Mouse (Mus musculus) regulatory T cell (primary cell): ENCODE results near the gene Grin2d.

ENCODE experiments used
- in situ Hi-C: fragments of 300-600 bp; cut with MboI, MseI; formaldehyde crosslinking; loops from one replicate; pipeline ENCODE4 v1.15.1; 2025; ENCODE audit warnings: high pct_unique_total_duplicates

Gene Grin2d

DNA sequence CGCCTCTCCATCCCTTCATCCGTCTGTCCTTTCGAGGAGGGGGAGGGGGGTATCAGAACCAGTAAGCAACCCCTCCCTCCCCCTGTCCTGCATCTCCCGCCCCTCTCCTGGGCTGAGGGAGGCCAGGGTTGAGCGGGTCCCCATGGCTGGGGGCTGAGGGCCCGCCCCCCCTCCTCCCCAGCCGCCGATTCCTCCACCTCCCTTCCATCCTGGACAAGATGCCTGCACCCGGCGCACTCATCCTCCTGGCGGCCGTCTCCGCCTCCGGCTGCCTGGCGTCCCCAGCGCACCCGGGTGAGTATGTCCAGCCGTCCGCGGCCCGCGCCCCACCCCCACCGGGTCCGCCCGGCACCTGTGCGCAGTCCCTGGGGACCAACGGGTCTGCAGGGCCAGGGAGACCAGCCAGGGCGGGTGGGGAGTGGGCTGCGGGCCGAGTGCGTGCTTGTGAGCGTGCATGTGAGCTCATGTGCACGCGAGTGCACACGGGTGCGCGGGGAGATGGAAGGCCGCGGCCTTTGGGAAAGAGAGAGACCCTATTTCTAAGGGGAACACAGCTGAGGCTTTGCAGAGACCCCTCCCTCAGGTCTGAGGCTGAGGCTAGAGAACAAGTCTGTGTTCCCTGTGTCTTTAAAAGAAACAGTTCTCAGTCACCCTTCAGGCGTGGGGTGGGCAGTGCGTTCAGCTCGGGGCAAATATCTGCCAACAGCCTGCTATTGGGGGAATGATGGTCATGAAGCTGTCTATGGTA lies 92.6 kb downstream of the Grin2d start:
- in situ Hi-C loops: no loop called here

DNA sequence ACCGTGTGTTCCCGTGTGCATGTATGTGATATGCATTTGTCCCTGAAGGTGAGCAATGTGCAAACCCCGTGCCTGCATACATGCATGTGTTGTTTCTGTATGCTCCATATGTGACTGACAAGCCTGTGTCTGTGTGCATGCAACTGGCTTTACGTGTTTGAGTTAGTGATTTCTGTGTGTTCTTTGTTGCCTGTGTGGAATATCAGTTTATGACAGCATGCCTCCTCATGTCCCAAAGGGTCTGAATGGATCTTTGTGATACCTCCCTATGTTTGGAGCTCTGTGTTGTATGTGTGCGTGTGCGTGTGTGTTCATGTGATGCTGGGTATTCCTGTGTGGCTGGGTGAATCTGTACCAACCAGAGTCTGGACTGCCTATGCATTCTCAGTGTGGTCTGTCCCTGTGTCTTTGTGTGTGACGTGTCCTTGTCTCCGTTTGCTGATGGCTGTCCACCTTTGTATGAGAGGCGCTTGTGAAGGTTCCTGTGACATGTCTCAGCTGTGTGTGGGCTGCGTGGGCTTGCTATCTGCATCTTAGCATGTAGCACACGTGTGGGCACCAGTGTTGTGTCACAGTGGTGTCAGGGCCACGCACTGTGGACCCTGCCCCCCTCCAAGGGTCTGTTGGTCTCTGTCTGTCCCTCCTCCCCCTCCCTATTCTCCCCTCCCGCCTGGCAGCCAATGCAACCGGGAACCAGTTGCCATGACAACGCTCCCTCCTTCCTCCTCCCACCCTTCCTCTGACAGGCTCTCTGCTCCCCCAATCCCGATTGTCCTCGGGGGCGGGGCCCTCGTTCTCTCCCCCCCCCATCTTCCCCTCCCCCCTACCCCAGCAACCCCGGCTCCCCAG lies 93.4 kb downstream of the Grin2d start, which contains the start of gene Sult2b1:
Sult2b1 (minus strand) TSS at position 146 of the 849 bp plus-strand sequence.
- in situ Hi-C loops: no loop called here

DNA sequence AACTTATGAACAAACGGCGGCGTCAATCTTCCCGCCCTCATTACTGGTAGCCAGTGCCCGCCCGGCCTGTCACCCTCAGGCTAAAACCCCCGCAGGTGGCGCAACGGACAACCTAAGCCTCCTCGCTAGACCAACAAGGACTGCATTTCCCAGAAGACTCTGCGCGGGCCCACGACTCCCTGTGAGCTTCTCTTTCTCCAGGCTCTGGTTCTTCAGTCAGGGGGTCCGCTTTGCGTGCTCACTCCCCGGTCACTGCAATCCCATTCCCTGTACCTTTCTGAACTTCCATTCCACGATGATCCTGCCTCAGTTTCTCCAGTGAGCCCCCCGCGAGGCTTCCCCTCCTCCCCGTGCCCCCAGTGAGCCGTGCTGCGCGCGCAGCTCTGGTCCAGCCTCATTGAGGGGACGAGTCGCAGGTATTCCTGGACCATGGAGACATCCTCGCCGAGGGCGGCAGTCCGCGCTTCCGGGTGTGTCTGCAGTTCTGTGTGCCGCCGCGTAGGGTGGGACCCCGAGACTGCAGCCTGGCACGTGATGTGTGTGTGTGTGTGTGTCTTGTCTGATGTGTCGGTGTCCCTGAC lies 94.6 kb downstream of the Grin2d start, which contains the start of gene Lmtk3:
Lmtk3 (plus strand) TSS at position 228 of the 581 bp plus-strand sequence.
- in situ Hi-C loops: no loop called here

DNA sequence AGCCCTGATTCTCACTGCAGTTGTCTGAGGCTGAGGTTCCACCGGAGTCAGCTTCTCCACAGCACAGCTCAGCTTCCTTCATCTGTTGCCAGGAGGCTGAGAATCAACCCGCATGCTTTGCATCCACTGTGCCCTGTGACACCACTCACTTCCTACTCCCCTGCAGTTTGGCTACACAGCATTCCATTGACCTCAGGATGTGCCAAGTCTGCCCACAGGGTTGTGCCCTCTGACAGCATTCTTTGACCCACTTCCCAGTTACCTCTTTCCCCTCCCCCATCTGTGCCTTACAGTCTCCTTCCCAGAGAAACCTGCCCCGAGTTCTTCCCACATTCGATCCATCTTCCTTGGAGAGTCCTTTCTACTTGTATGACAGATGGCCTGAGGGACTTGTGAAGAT lies 95.9 kb downstream of the Grin2d start:
- in situ Hi-C loops: no loop called here
